Mouse (Mus musculus): ENCODE results near the gene Frmd5. TPM values are rescaled to one million over a fixed set of nuclear protein-coding genes. Genes with fewer than 3 reads are reported as not detected.

The Frmd5 gene
- polyA plus RNA-seq, 1 experiment, result 1.5 TPM

DNA sequence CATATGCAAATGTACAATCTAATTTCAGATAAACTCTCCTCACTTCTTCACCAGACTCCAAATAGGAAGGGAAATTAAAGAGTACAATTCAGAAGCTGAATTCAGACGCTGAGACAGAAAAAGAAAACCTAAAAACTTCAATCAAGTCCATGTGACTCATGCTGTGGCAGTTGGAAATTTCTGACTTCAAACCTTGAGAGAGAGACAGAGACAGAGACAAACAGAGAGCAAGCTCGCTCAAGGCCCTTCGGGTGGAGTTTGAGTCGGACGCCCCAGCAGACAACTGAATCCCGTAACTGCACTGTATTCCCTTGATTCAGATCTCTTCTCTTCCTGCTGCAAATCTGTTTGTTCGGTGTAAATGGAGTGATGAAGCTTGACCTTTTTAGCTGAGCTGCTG is 30.7 kb downstream of the Frmd5 start:
- Histone ChIP-seq H3K27ac (ENCODE audit: insufficient read depth, low read length) (no peak overlapping the region), H3K27me3 (ENCODE audit: control insufficient read depth, insufficient read depth, low read length) (no peaks in the 10 kb centered on the region), H3K36me3 (ENCODE audit: control insufficient read depth, insufficient read depth, low read length) (no peaks in the 10 kb centered on the region), H3K4me1 (ENCODE audit: control insufficient read depth, insufficient read depth, insufficient read length) (no peaks in the 10 kb centered on the region), H3K4me3 (ENCODE audit: extremely low read depth, insufficient read depth, insufficient read length) (no peak overlapping the region)
- WGBS, result 84% methylated on average over 7 of the region's 7 CpGs
- TF ChIP-seq POLR2A (IDR thresholded peaks at IDR 0.05; ENCODE audit: low read depth, low read length) (no peak), CTCF (IDR thresholded peaks at IDR 0.05; ENCODE audit: extremely low read depth, insufficient read depth, insufficient read length, insufficient replicate concordance) (no peak)
- DNase-seq (ENCODE audit: low read depth in 1 of 2, low spot score in 2 of 2), result no peak

DNA sequence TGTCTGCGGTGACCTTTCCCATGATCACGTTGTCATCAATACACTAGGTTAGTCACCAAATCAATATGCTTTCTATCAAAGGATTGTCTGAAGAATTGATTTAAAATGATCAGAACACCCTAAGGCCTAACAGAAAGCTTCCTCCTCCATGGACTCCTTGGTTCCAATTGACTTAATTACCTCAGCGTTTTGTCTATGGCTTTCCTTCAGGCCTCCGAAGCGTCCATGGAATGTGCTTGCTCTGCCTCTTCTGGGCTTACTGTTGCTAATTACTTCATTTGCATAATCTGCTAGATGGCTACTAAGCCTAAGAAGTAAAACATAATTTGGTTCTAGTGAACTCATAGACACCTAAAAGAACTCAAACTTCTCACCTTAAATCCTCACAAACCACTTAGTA is 42.0 kb downstream of the Frmd5 start:
- Histone ChIP-seq H3K27me3 (ENCODE audit: control insufficient read depth, insufficient read depth, low read length) (no peaks in the 10 kb centered on the region), H3K27ac (ENCODE audit: insufficient read depth, low read length) (no peak overlapping the region), H3K4me3 (ENCODE audit: extremely low read depth, insufficient read depth, insufficient read length) (no peak overlapping the region), H3K36me3 (ENCODE audit: control insufficient read depth, insufficient read depth, low read length) (no peaks in the 10 kb centered on the region), H3K4me1 (ENCODE audit: control insufficient read depth, insufficient read depth, insufficient read length) (no peaks in the 10 kb centered on the region; the same call in 1 of the 2 replicates)
- DNase-seq (ENCODE audit: low read depth in 1 of 2, low spot score in 2 of 2), result no peak
- TF ChIP-seq CTCF (IDR thresholded peaks at IDR 0.05; ENCODE audit: extremely low read depth, insufficient read depth, insufficient read length, insufficient replicate concordance) (no peak), POLR2A (IDR thresholded peaks at IDR 0.05; ENCODE audit: low read depth, low read length) (no peak)
- 91% methylated on average over 5 of the region's 5 CpGs for WGBS

DNA sequence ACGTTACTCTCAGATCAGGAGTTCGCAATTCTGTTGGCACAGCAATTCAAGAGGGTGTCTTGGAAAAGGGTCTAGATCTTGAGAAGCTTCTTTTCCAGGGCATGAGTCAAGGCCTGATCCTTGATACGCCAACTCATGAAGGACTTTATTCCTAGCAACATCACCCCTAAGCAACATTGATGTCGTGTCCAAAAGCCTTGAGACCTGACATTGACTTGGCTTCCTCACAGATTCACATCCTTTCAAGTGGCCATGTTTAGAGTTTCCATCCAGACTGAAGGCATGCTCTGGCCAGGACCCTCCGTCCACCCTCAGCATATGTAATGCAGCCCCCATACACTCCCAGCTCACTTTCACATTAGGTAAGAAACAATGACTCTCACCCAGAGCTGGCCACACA is 45.0 kb downstream of the Frmd5 start:
- no peaks in the 10 kb centered on the region; the same call in 1 of the 2 replicates for H3K4me1 ChIP-seq (ENCODE audit: control insufficient read depth, insufficient read depth, insufficient read length)
- no peak for DNase-seq (ENCODE audit: low read depth in 1 of 2, low spot score in 2 of 2)
- H3K27me3 ChIP-seq (ENCODE audit: control insufficient read depth, insufficient read depth, low read length), result no peaks in the 10 kb centered on the region
- no peaks in the 10 kb centered on the region for H3K36me3 ChIP-seq (ENCODE audit: control insufficient read depth, insufficient read depth, low read length)
- H3K4me3 ChIP-seq (ENCODE audit: extremely low read depth, insufficient read depth, insufficient read length), result no peak overlapping the region
- 85% methylated on average over 5 of the region's 5 CpGs for whole genome bisulfite sequencing
- H3K27ac ChIP-seq (ENCODE audit: insufficient read depth, low read length), result no peak overlapping the region
- no peak for TF ChIP-seq POLR2A (IDR thresholded peaks at IDR 0.05; ENCODE audit: low read depth, low read length)
- no peak for TF ChIP-seq CTCF (IDR thresholded peaks at IDR 0.05; ENCODE audit: extremely low read depth, insufficient read depth, insufficient read length, insufficient replicate concordance)

DNA sequence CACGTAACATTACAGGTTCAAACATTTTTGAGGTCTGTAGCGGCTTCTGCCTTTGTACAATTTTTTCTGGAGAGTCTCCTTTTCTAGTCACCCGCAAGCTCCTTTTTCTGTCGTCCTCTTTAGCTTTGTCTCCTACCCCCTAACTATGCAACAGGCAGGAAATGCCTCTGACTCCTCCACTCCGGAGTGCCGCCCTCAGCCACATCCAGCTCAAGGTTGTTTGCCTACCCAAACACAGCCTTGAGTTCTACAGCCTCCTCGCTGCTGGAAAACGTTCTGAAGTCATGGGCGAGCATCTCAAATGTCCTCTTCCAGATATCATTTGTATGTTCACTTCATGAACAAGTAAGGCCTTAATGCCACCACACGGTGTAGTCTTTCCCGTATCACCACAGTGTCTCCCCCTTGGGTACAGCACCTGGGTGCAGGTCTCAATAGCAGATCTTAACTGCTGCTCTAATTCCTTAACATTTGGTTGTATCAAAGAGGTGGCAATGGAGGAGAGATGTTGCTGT is 45.5 kb downstream of the Frmd5 start:
- TF ChIP-seq POLR2A (IDR thresholded peaks at IDR 0.05; ENCODE audit: low read depth, low read length) (no peak), CTCF (IDR thresholded peaks at IDR 0.05; ENCODE audit: extremely low read depth, insufficient read depth, insufficient read length, insufficient replicate concordance) (no peak)
- Histone ChIP-seq H3K27ac (ENCODE audit: insufficient read depth, low read length) (no peak overlapping the region), H3K36me3 (ENCODE audit: control insufficient read depth, insufficient read depth, low read length) (no peaks in the 10 kb centered on the region), H3K4me3 (ENCODE audit: extremely low read depth, insufficient read depth, insufficient read length) (no peak overlapping the region), H3K4me1 (ENCODE audit: control insufficient read depth, insufficient read depth, insufficient read length) (no peaks in the 10 kb centered on the region; the same call in 1 of the 2 replicates), H3K27me3 (ENCODE audit: control insufficient read depth, insufficient read depth, low read length) (no peaks in the 10 kb centered on the region)
- 79% methylated on average over 11 of the region's 11 CpGs for WGBS
- no peak for DNase-seq (ENCODE audit: low read depth in 1 of 2, low spot score in 2 of 2)

DNA sequence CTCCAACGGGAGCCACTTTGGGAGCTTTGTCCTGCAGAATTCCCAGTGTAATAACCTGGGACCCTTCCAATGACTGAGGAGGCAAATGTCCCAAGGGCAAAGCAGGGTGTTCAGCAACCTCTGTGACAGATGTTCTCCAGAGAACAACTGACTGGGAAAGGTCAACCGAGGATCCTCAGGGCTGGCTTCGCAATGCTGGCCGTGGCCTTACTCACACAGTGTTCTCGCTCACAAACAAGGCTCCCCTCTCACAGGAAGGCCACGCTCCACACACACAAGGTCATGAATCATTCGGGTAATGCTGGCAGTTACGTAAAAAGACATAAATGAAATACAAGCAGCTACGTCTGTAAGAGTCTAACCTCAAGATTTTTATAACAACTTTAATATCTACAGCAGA is 46.2 kb downstream of the Frmd5 start:
- TF ChIP-seq POLR2A (IDR thresholded peaks at IDR 0.05; ENCODE audit: low read depth, low read length) (no peak), CTCF (IDR thresholded peaks at IDR 0.05; ENCODE audit: extremely low read depth, insufficient read depth, insufficient read length, insufficient replicate concordance) (no peak)
- Histone ChIP-seq H3K4me3 (ENCODE audit: extremely low read depth, insufficient read depth, insufficient read length) (no peak overlapping the region), H3K36me3 (ENCODE audit: control insufficient read depth, insufficient read depth, low read length) (no peaks in the 10 kb centered on the region), H3K4me1 (ENCODE audit: control insufficient read depth, insufficient read depth, insufficient read length) (no peaks in the 10 kb centered on the region; the same call in 1 of the 2 replicates), H3K27me3 (ENCODE audit: control insufficient read depth, insufficient read depth, low read length) (no peaks in the 10 kb centered on the region), H3K27ac (ENCODE audit: insufficient read depth, low read length) (no peak overlapping the region)
- 77% methylated on average over 9 of the region's 9 CpGs for WGBS
- no peak for DNase-seq (ENCODE audit: low read depth in 1 of 2, low spot score in 2 of 2)

DNA sequence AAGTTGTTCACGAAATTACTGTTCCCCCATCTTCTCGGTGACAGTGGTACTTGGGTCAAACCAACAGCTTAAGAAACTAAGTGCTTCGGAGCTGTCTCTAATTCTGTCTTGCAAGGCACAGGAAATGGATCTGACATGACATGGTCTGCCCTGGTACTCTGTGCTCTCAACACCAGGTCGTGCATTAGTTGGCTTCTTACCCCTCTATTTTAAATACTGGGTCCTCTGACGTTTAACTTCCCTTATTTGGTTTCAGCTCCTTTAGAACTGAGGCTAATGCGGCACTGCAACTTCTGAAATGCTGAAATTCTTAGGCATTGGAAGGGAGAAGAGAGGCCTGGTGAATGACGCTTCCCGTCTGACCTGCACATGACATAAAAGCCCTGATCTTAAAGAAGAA is 48.6 kb downstream of the Frmd5 start:
- Histone ChIP-seq H3K27ac (ENCODE audit: insufficient read depth, low read length) (no peak overlapping the region), H3K27me3 (ENCODE audit: control insufficient read depth, insufficient read depth, low read length) (no peaks in the 10 kb centered on the region), H3K4me3 (ENCODE audit: extremely low read depth, insufficient read depth, insufficient read length) (no peak overlapping the region), H3K36me3 (ENCODE audit: control insufficient read depth, insufficient read depth, low read length) (no peaks in the 10 kb centered on the region), H3K4me1 (ENCODE audit: control insufficient read depth, insufficient read depth, insufficient read length) (no peaks in the 10 kb centered on the region; the same call in 1 of the 2 replicates)
- DNase-seq (ENCODE audit: low read depth in 1 of 2, low spot score in 2 of 2), result no peak
- TF ChIP-seq CTCF (IDR thresholded peaks at IDR 0.05; ENCODE audit: extremely low read depth, insufficient read depth, insufficient read length, insufficient replicate concordance) (no peak), POLR2A (IDR thresholded peaks at IDR 0.05; ENCODE audit: low read depth, low read length) (no peak)
- 33% methylated on average over 8 of the region's 8 CpGs for WGBS

DNA sequence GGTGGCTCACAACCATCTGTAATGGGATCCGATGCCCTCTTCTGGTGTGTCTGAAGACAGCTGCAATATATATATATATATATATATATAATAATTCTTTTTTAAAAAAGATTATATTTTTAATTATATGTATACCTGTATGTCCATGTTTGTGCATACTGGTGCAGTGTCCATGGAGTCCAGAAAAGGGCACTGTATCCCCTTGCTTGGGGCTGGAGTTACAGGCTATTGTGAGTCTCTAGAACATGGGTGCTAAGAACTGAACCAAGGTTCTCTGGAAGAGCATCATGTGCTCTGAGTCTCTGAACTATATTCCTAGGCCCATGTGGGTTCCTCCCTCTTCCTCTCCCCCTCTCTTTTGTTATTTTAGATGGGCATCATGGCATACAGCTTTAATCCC is 50.6 kb downstream of the Frmd5 start:
- Histone ChIP-seq H3K27me3 (ENCODE audit: control insufficient read depth, insufficient read depth, low read length) (no peaks in the 10 kb centered on the region), H3K36me3 (ENCODE audit: control insufficient read depth, insufficient read depth, low read length) (no peaks in the 10 kb centered on the region), H3K4me1 (ENCODE audit: control insufficient read depth, insufficient read depth, insufficient read length) (no peaks in the 10 kb centered on the region; the same call in 1 of the 2 replicates), H3K27ac (ENCODE audit: insufficient read depth, low read length) (no peak overlapping the region), H3K4me3 (ENCODE audit: extremely low read depth, insufficient read depth, insufficient read length) (no peak overlapping the region)
- 85% methylated on average over 1 of the region's 1 CpGs for WGBS
- no peak for DNase-seq (ENCODE audit: low read depth in 1 of 2, low spot score in 2 of 2)
- TF ChIP-seq POLR2A (IDR thresholded peaks at IDR 0.05; ENCODE audit: low read depth, low read length), result no peak
- no peak for TF ChIP-seq CTCF (IDR thresholded peaks at IDR 0.05; ENCODE audit: extremely low read depth, insufficient read depth, insufficient read length, insufficient replicate concordance)

Measured in spleen, adult 2 months (tissue).